Mouse (Mus musculus): ENCODE data around the gene Wdhd1. TPM values are rescaled to one million over a fixed set of nuclear protein-coding genes. Genes with fewer than 3 reads are reported as not detected.

Wdhd1 gene
- total and polyA plus RNA-seq, 3 experiments, result 37.1 to 81.0 (median 61.4) TPM

DNA sequence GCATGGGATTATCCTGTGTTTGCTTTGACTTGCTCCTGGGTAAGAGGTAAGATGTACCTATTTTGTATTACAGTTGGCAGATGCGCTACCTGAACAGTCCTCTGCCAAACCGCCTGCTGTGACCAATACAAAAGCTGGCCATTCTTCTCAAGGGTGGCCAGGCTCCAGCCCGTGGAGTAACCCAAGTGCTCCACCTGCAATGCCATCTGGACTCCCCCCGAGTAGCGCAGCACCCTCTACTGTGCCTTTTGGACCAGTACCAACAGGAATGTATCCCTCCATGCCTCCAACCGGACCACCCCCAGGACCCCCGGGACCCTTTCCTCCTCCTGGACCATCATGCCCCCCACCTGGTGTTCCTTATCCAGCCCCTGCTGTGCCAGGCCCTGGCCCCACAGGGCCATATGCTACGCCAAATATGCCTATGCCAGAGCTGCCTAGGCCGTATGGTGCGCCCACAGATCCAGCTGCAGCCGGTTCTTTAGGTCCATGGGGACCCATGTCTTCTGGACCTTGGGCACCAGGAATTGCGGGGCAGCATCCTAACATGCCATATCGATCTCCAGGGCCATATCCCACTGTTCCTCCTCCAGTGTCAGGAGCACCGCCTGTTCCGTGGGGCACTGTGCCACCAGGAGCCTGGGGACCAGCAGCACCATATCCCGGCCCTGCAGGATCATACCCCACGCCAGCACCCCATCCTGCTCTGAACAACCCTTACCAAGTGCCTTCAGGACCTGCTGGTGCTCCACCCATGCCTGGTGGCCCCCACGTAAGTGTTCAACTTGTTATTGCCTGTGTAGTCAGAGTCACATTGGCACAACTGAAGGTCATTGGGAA lies 33.9 kb upstream of the Wdhd1 start:
- dilution Hi-C loops (cut with MboI; ENCODE audit: extremely low pct_ligation_motif_present, extremely low pct_unique_long_range_greater_than_20kb, low sequenced_read_pairs) (no loop called here), in situ Hi-C loops (cut with MboI; ENCODE audit: low pct_ligation_motif_present, low pct_unique_long_range_greater_than_20kb, low sequenced_read_pairs) (no loop called here)
- peaks cover 66% of the 10 kb centered on the region for H3K79me2 ChIP-seq (replicated peaks; ENCODE audit: control insufficient read depth, extremely low read depth, insufficient read depth, poor library complexity, severe bottlenecking)
- no peak overlapping the region for H3K4me3 ChIP-seq (replicated peaks in 1 of 3; ENCODE audit: low read depth in 2 of 3, low read length in 2 of 3, poor library complexity in 1 of 3)
- H3K27ac ChIP-seq (ENCODE audit: insufficient read depth, low read depth), result no peak overlapping the region
- TF ChIP-seq USF1 (IDR thresholded peaks at IDR 0.05; ENCODE audit: low read depth, low read length) (no peak), MYC (IDR thresholded peaks at IDR 0.05; ENCODE audit: low read depth, low read length) (no peak), ZKSCAN1 (IDR thresholded peaks at IDR 0.05; ENCODE audit: borderline replicate concordance, low read depth, low read length) (no peak), RCOR1 (conservative IDR thresholded peaks at IDR 0.05; ENCODE audit: low read depth, low read length) (no peak), GABPA (IDR thresholded peaks at IDR 0.05; ENCODE audit: insufficient replicate concordance, low read depth, low read length) (no peak), NRF1 (IDR thresholded peaks at IDR 0.05; ENCODE audit: low read depth, low read length) (no peak), SMC3 (IDR thresholded peaks at IDR 0.05; ENCODE audit: low read depth, low read length) (no peak), IRF4 (IDR thresholded peaks at IDR 0.05; ENCODE audit: low read depth, low read length) (no peak)
- H3K4me1 ChIP-seq (ENCODE audit: control insufficient read depth in 1 of 2, insufficient read depth in 2 of 2), result peaks cover 0 to 5% of the 10 kb centered on the region in 2 experiments; a peak in 2 of 4 replicates
- peaks cover 51 to 89% of the 10 kb centered on the region in 2 experiments for H3K36me3 ChIP-seq (replicated peaks in 1 of 2; ENCODE audit: control insufficient read depth in 1 of 2, insufficient read depth in 1 of 2, low read length in 1 of 2)
- DNase-seq (ENCODE audit: extremely low read depth), result no peak
- no peak overlapping the region for H3K4me2 ChIP-seq (ENCODE audit: insufficient read depth, low read depth, poor library complexity, severe bottlenecking)
- H3K9me3 ChIP-seq (replicated peaks; ENCODE audit: low read length), result no peaks in the 10 kb centered on the region
- no peak overlapping the region for H3K9ac ChIP-seq (ENCODE audit: insufficient read depth, low read depth)
- H3K27me3 ChIP-seq (replicated peaks), result no peaks in the 10 kb centered on the region

DNA sequence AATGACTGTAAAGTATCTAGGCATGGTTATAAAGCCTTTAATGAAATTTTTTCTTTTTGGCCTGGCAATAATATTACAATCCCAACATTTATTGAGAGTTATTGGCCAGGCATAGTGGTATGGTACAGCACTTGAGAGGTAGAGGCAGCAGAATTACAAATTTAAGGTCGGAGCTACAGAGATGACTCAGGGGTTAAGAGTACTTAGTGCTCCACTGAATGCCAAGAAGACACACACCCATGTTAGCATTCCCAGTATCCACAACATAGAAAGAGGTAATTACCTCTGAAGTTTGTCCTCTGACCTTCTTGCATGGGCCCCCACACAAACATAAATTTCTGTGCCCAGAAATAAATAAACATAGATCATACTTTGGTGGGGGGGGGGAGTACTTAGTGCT lies 32.4 kb upstream of the Wdhd1 start:
- H3K4me2 ChIP-seq (ENCODE audit: insufficient read depth, low read depth, poor library complexity, severe bottlenecking), result no peak overlapping the region
- DNase-seq (ENCODE audit: extremely low read depth), result no peak
- H3K4me3 ChIP-seq (replicated peaks in 1 of 3; ENCODE audit: low read depth in 2 of 3, low read length in 2 of 3, poor library complexity in 1 of 3), result no peak overlapping the region
- TF ChIP-seq UBTF (IDR thresholded peaks at IDR 0.05; ENCODE audit: low read depth, low read length) (no peak), ZNF384 (IDR thresholded peaks at IDR 0.05; ENCODE audit: low read depth, low read length) (no peak), CHD1 (IDR thresholded peaks at IDR 0.05; ENCODE audit: low read depth, low read length) (no peak), ZMIZ1 (IDR thresholded peaks at IDR 0.05; ENCODE audit: low read depth, low read length) (no peak), SIN3A (IDR thresholded peaks at IDR 0.05; ENCODE audit: low read length) (no peak), EP300 (IDR thresholded peaks at IDR 0.05; ENCODE audit: low read length) (no peak), ZKSCAN1 (IDR thresholded peaks at IDR 0.05; ENCODE audit: borderline replicate concordance, low read depth, low read length) (no peak), RCOR1 (conservative IDR thresholded peaks at IDR 0.05; ENCODE audit: low read depth, low read length) (no peak), E2F4 (IDR thresholded peaks at IDR 0.05; ENCODE audit: insufficient replicate concordance, low read depth, low read length) (no peak), KAT2A (IDR thresholded peaks at IDR 0.05; ENCODE audit: insufficient replicate concordance, low read length) (no peak), GABPA (IDR thresholded peaks at IDR 0.05; ENCODE audit: insufficient replicate concordance, low read depth, low read length) (no peak), POLR2AphosphoS2 (IDR thresholded peaks at IDR 0.05; ENCODE audit: low read depth, low read length) (no peak), CTCF (conservative IDR thresholded peaks at IDR 0.05 in 1 of 2, IDR thresholded peaks at IDR 0.05 in 1 of 2; ENCODE audit: low read depth in 2 of 2, low read length in 2 of 2) (no peak)
- H3K27ac ChIP-seq (ENCODE audit: insufficient read depth, low read depth), result no peak overlapping the region
- H3K4me1 ChIP-seq (ENCODE audit: control insufficient read depth in 1 of 2, insufficient read depth in 2 of 2), result peaks cover 4 to 17% of the 10 kb centered on the region in 2 experiments; a peak in 3 of 4 replicates
- H3K79me2 ChIP-seq (replicated peaks; ENCODE audit: control insufficient read depth, extremely low read depth, insufficient read depth, poor library complexity, severe bottlenecking), result peaks cover 72% of the 10 kb centered on the region
- in situ Hi-C loops (cut with MboI; ENCODE audit: low pct_ligation_motif_present, low pct_unique_long_range_greater_than_20kb, low sequenced_read_pairs) (no loop called here), dilution Hi-C loops (cut with MboI; ENCODE audit: extremely low pct_ligation_motif_present, extremely low pct_unique_long_range_greater_than_20kb, low sequenced_read_pairs) (no loop called here)
- H3K9me3 ChIP-seq (replicated peaks; ENCODE audit: low read length), result no peaks in the 10 kb centered on the region
- H3K27me3 ChIP-seq (replicated peaks), result no peaks in the 10 kb centered on the region
- peaks cover 48 to 89% of the 10 kb centered on the region in 2 experiments for H3K36me3 ChIP-seq (replicated peaks in 1 of 2; ENCODE audit: control insufficient read depth in 1 of 2, insufficient read depth in 1 of 2, low read length in 1 of 2)
- H3K9ac ChIP-seq (ENCODE audit: insufficient read depth, low read depth), result no peak overlapping the region

Data from CH12.LX (cell line).